ENCODE assay signal across 15 mouse cellular contexts in genomic region chr1:63204660-63205394, GRCm38 (mm10). TPM values are rescaled to one million over a fixed set of nuclear protein-coding genes. Genes with fewer than 3 reads are reported as not detected.
A peak's percentile ranks its signal among the peaks of the same experiment; 100 is the strongest.
DNase-seq lines count a peak whose midpoint lies in the region; ATAC-seq lines count a peak whose summit lies in the region.
"Had no signal": no experiment of that assay in that cellular context is flagged by ENCODE, and none has a peak within 500 bp of the region (broad histone marks: within the 10 kb centered on the region; RNA-seq: fewer than 3 reads in every experiment).

No protein-coding gene starts in this region.

- no peak overlapping the region for H3K4me3 ChIP-seq in heart, embryonic 13.5 days
- H3K4me3 ChIP-seq in hindbrain, embryonic 10.5 days = no peak overlapping the region
- no peak overlapping the region for H3K4me3 ChIP-seq in midbrain, embryonic 14.5 days (replicated peaks; ENCODE audit: low read depth, low read length)
- H3K4me3 ChIP-seq: limb, embryonic 12.5 days; megakaryocyte, embryonic 14.5 days had no signal

- 32% methylated on average over 7 of the region's 7 CpGs for WGBS in heart, embryonic 13.5 days
- WGBS in hindbrain, embryonic 10.5 days = 26% methylated on average over 7 of the region's 7 CpGs
- 6% methylated on average over 7 of the region's 7 CpGs for WGBS in midbrain, embryonic 14.5 days

- H3K27ac ChIP-seq in heart, embryonic 13.5 days (replicated peaks) = peak overlapping the region; percentile 17; the same call in 1 of the 2 replicates
- peak overlapping the region; percentile 86 for H3K27ac ChIP-seq in hindbrain, embryonic 10.5 days
- peak overlapping the region; percentile 90 for H3K27ac ChIP-seq in midbrain, embryonic 14.5 days (replicated peaks; ENCODE audit: low read depth, low read length)
- H3K27ac ChIP-seq: limb, embryonic 12.5 days had no signal

- intact Hi-C loops in heart, postnatal 10 days (cut with DNase I) = no loop called here
- intact Hi-C loops in left cerebral cortex, postnatal 25 days (cut with DNase I) = no loop called here

- DNase-seq in heart, postnatal 10 days = no peak
- DNase-seq in MN1 (ENCODE audit: low spot score) = peak; percentile 11
- DNase-seq in hindbrain, embryonic 10.5 days (ENCODE audit: low spot score) = no peak
- peak; percentile 20 for DNase-seq in midbrain, embryonic 14.5 days
- no peak for DNase-seq in urinary bladder, postnatal 4 days (ENCODE audit: low spot score in 2 of 2)
- no peak for DNase-seq in embryo, embryonic 11 days
- DNase-seq in left cerebral cortex, postnatal 25 days (ENCODE audit: low spot score in 2 of 2) = no peak
- DNase-seq: cerebellum, adult 11 months; kidney, adult 18-20 months; right cerebral cortex, postnatal 4 days had no signal

- H3K27me3 ChIP-seq in heart, embryonic 13.5 days (replicated peaks) = no peaks in the 10 kb centered on the region
- H3K27me3 ChIP-seq in hindbrain, embryonic 10.5 days (ENCODE audit: insufficient read depth, poor library complexity, severe bottlenecking) = no peaks in the 10 kb centered on the region
- no peaks in the 10 kb centered on the region for H3K27me3 ChIP-seq in midbrain, embryonic 14.5 days (ENCODE audit: control insufficient read depth, insufficient read depth, low read length)

- H3K36me3 ChIP-seq in heart, embryonic 13.5 days = no peaks in the 10 kb centered on the region
- H3K36me3 ChIP-seq in hindbrain, embryonic 10.5 days = no peaks in the 10 kb centered on the region
- no peaks in the 10 kb centered on the region for H3K36me3 ChIP-seq in midbrain, embryonic 14.5 days (ENCODE audit: control insufficient read depth, insufficient read depth, low read length)
- H3K36me3 ChIP-seq: limb, embryonic 12.5 days had no signal

- H3K4me2 ChIP-seq in heart, embryonic 13.5 days = no peak overlapping the region
- no peak overlapping the region for H3K4me2 ChIP-seq in midbrain, embryonic 14.5 days (ENCODE audit: low read length)
- H3K4me2 ChIP-seq: limb, embryonic 12.5 days; lung, embryonic 14.5 days had no signal

- no peak overlapping the region for H3K9ac ChIP-seq in heart, embryonic 13.5 days
- H3K9ac ChIP-seq in midbrain, embryonic 14.5 days (replicated peaks; ENCODE audit: low read length) = no peak overlapping the region
- H3K9ac ChIP-seq: limb, embryonic 12.5 days; lung, embryonic 14.5 days had no signal

- peaks cover 6% of the 10 kb centered on the region; the same call in 1 of the 2 replicates for H3K9me3 ChIP-seq in heart, embryonic 13.5 days
- peaks cover 7% of the 10 kb centered on the region; the same call in 1 of the 2 replicates for H3K9me3 ChIP-seq in hindbrain, embryonic 10.5 days
- H3K9me3 ChIP-seq in midbrain, embryonic 14.5 days (ENCODE audit: control insufficient read depth, low read length) = no peaks in the 10 kb centered on the region

- H3K4me1 ChIP-seq in heart, embryonic 13.5 days = peaks cover 9% of the 10 kb centered on the region
- H3K4me1 ChIP-seq in hindbrain, embryonic 10.5 days (replicated peaks) = peaks cover 26% of the 10 kb centered on the region
- peaks cover 22% of the 10 kb centered on the region for H3K4me1 ChIP-seq in midbrain, embryonic 14.5 days (ENCODE audit: control insufficient read depth, insufficient read depth, low read length)

- no peak for ATAC-seq in heart, embryonic 13.5 days (ENCODE audit: extremely low read depth, insufficient number of reproducible peaks, low FRiP score, low TSS enrichment)
- ATAC-seq in midbrain, embryonic 14.5 days (ENCODE audit: low FRiP score, low TSS enrichment) = no peak

RNA-seq across cellular contexts. Expression of gene Gpr1, which starts 9.5 kb away (rescaled TPM):
- 0.22 and 0.27 TPM in 2 replicates for polyA plus RNA-seq in heart, embryonic 13.5 days (2015; fragmentation: Nextera tagmentation; extraction: Ambion mirVana)
- under 1 TPM; 0.22 to 0.35 TPM for total RNA-seq in heart, postnatal 10 days (2021)
- 0.19 and 0.26 TPM in 2 replicates for polyA plus RNA-seq in hindbrain, embryonic 10.5 days (2016; fragmentation: Nextera tagmentation; extraction: Ambion mirVana)
- polyA plus RNA-seq in midbrain, embryonic 14.5 days (2014; fragmentation: Nextera tagmentation; extraction: Ambion mirVana) = 0.69 and 0.71 TPM in 2 replicates
- under 1 TPM; 0.32 to 0.78 TPM for total RNA-seq in left cerebral cortex, postnatal 25 days (2021)
- polyA plus RNA-seq: C2C12; lung, embryonic 14.5 days had no signal

RNA-seq across cellular contexts. Expression of gene Ndufs1, which starts 28.2 kb away (rescaled TPM):
- polyA plus RNA-seq in heart, embryonic 13.5 days (2015; fragmentation: Nextera tagmentation; extraction: Ambion mirVana) = 299 and 320 TPM in 2 replicates
- 100 to 1,000 TPM; 670 to 683 TPM for total RNA-seq in heart, postnatal 10 days (2021)
- polyA plus RNA-seq in hindbrain, embryonic 10.5 days (2016; fragmentation: Nextera tagmentation; extraction: Ambion mirVana) = 124 and 134 TPM in 2 replicates
- polyA plus RNA-seq in midbrain, embryonic 14.5 days (2014; fragmentation: Nextera tagmentation; extraction: Ambion mirVana) = 116 and 136 TPM in 2 replicates
- 100 to 1,000 TPM; 150 to 152 TPM for total RNA-seq in left cerebral cortex, postnatal 25 days (2021)

RNA-seq across cellular contexts. Expression of gene Eef1b2, which starts 28.2 kb away (rescaled TPM):
- 338 and 379 TPM in 2 replicates for polyA plus RNA-seq in heart, embryonic 13.5 days (2015; fragmentation: Nextera tagmentation; extraction: Ambion mirVana)
- total RNA-seq in heart, postnatal 10 days (2021) = 100 to 1,000 TPM; 445 to 453 TPM
- polyA plus RNA-seq in hindbrain, embryonic 10.5 days (2016; fragmentation: Nextera tagmentation; extraction: Ambion mirVana) = 512 and 606 TPM in 2 replicates
- polyA plus RNA-seq in midbrain, embryonic 14.5 days (2014; fragmentation: Nextera tagmentation; extraction: Ambion mirVana) = 485 and 564 TPM in 2 replicates
- 100 to 1,000 TPM; 333 TPM for total RNA-seq in left cerebral cortex, postnatal 25 days (2021)

Comparison
In these comparisons a context has a peak if more than half of its experiments do, and no peak if none do; other contexts are left out.
1. H3K27ac ChIP-seq: peak in every context shown above with its lines; median percentile 90 in midbrain, embryonic 14.5 days; 86 in hindbrain, embryonic 10.5 days; 17 in heart, embryonic 13.5 days.
2. DNase-seq: peak in MN1 (single experiment) and midbrain, embryonic 14.5 days (single experiment); none in heart, postnatal 10 days (0 of 2), hindbrain, embryonic 10.5 days (single experiment), urinary bladder, postnatal 4 days (0 of 2), embryo, embryonic 11 days (single experiment) and left cerebral cortex, postnatal 25 days (0 of 2).